In genomic region chr11:64941193-64941592, GRCm38 (mm10) we compare ENCODE assay signal across 24 mouse cellular contexts.
"Had no signal": no experiment of that assay in that cellular context is flagged by ENCODE, and none has a peak within 500 bp of the region (broad histone marks: within the 10 kb centered on the region; RNA-seq: fewer than 3 reads in every experiment).

No protein-coding gene starts in this region.

- H3K27me3 ChIP-seq: heart, embryonic 12.5 days; hindbrain, embryonic 12.5 days; intestine, embryonic 15.5 days had no signal

- H3K9ac ChIP-seq: forebrain, postnatal 0 days; heart, embryonic 12.5 days; hindbrain, embryonic 12.5 days; hindbrain, embryonic 14.5 days; intestine, embryonic 15.5 days; liver, embryonic 13.5 days; liver, embryonic 15.5 days had no signal

- H3K4me3 ChIP-seq: heart, adult 2 months; heart, embryonic 12.5 days; hindbrain, embryonic 10.5 days; hindbrain, embryonic 12.5 days; intestine, embryonic 15.5 days; layer of hippocampus, adult 2 months; left cerebral cortex, adult 2 months; liver, embryonic 13.5 days; liver, embryonic 15.5 days had no signal

- DNase-seq: forebrain, postnatal 0 days; gastrocnemius, postnatal 25 days; heart, adult 2 months; heart, postnatal 10 days; heart, postnatal 4 days; kidney, adult 18-20 months; kidney, adult 8-10 months; kidney, postnatal 10 days; kidney, postnatal 25 days; kidney, postnatal 4 days; liver; liver, embryonic 13.5 days had no signal

- H3K27ac ChIP-seq: heart, adult 2 months; hindbrain, embryonic 10.5 days; hindbrain, embryonic 12.5 days; hindbrain, embryonic 14.5 days; intestine, embryonic 15.5 days; layer of hippocampus, adult 2 months; left cerebral cortex, adult 2 months; liver, embryonic 13.5 days; liver, embryonic 15.5 days had no signal

- ATAC-seq: forebrain, postnatal 0 days; hindbrain, embryonic 16.5 days; inflammation-experienced regulatory T-cells, adult 6 months; intestine, embryonic 15.5 days; intestine, postnatal 0 days had no signal

- H3K4me2 ChIP-seq: heart, embryonic 12.5 days; hindbrain, embryonic 12.5 days; hindbrain, embryonic 14.5 days; intestine, embryonic 15.5 days; liver, embryonic 11.5 days; liver, embryonic 13.5 days; liver, embryonic 15.5 days had no signal

- H3K36me3 ChIP-seq: heart, embryonic 12.5 days; hindbrain, embryonic 10.5 days; hindbrain, embryonic 12.5 days; intestine, embryonic 15.5 days; liver, embryonic 13.5 days; liver, embryonic 15.5 days had no signal

- H3K9me3 ChIP-seq: heart, embryonic 12.5 days; hindbrain, embryonic 10.5 days; hindbrain, embryonic 12.5 days; intestine, embryonic 15.5 days; liver, embryonic 13.5 days; liver, embryonic 15.5 days had no signal

- H3K4me1 ChIP-seq: heart, embryonic 12.5 days; hindbrain, embryonic 10.5 days; hindbrain, embryonic 12.5 days; intestine, embryonic 15.5 days; liver, embryonic 13.5 days; liver, embryonic 15.5 days had no signal
